Mouse (Mus musculus) hindbrain, embryonic 11.5 days (tissue): ENCODE data around the gene Pex3. TPM values are rescaled to one million over a fixed set of nuclear protein-coding genes. Genes with fewer than 3 reads are reported as not detected.

Source experiments
- ATAC-seq: fragments of 200-750 bp; cut with Nextera tagmentation; 2 replicates; pipeline ENCODE4 v1.8.0; 2017; ENCODE audit warnings: mild to moderate bottlenecking, moderate TSS enrichment, moderate library complexity; ENCODE audit not compliant: low FRiP score
- DNase-seq: peaks from one replicate; pipeline ENCODE4 v3.0.0-alpha.2; 2015; ENCODE audit warnings: low spot score
- H3K27ac ChIP-seq: fragments of 300-500 bp; sonication (generic); 2 replicates; pipeline ENCODE4 v1.5.1; 2014; ENCODE audit warnings: mild to moderate bottlenecking, low read depth, low read length
- H3K27me3 ChIP-seq: fragments of 300-500 bp; sonication (generic); 2 replicates; pipeline ENCODE4 v1.6.1; 2014; ENCODE audit warnings: mild to moderate bottlenecking, low read length, moderate library complexity, mixed read lengths; ENCODE audit not compliant: control insufficient read depth, insufficient read depth
- H3K36me3 ChIP-seq: fragments of 300-500 bp; sonication (generic); 2 replicates; pipeline ENCODE4 v1.6.1; 2014; ENCODE audit warnings: mild to moderate bottlenecking, low read length, moderate library complexity, mixed read lengths; ENCODE audit not compliant: control insufficient read depth, insufficient read depth
- H3K4me1 ChIP-seq: fragments of 300-500 bp; sonication (generic); replicated peaks from 2 replicates; pipeline ENCODE4 v1.6.1; 2014; ENCODE audit warnings: low read length, mixed read lengths; ENCODE audit not compliant: control insufficient read depth, insufficient read depth
- H3K4me2 ChIP-seq: fragments of 300-500 bp; sonication (generic); replicated peaks from 2 replicates; pipeline ENCODE4 v1.6.1; 2014; ENCODE audit warnings: mild to moderate bottlenecking, low read depth, low read length
- H3K4me3 ChIP-seq: fragments of 300-500 bp; sonication (generic); 2 replicates; pipeline ENCODE4 v1.5.1; 2014; ENCODE audit warnings: low read depth, low read length
- H3K9ac ChIP-seq: fragments of 300-500 bp; sonication (generic); 2 replicates; pipeline ENCODE4 v1.6.1; 2014; ENCODE audit warnings: low read depth, low read length
- H3K9me3 ChIP-seq: fragments of 300-500 bp; sonication (generic); 2 replicates; pipeline ENCODE4 v1.6.1; 2016; ENCODE audit warnings: low read length; ENCODE audit not compliant: control insufficient read depth
- WGBS: fragments of 180-500 bp; shearing (Covaris S2); extraction: QIAGEN DNeasy Blood & Tissue Kit; methylation state at CpG from one replicate; pipeline ENCODE4 v1.1.7; 2014; 5-methylcytosine and 5-hydroxymethylcytosine counted together
- polyA plus RNA-seq: library from polyadenylated mRNA; unstranded; fragments of >200 nt; fragmentation: Nextera tagmentation; extraction: Ambion mirVana; gene quantifications from 2 replicates; pipeline ENCODE4 v1.2.1, GENCODE M21; 2014

Pex3 gene
- polyA plus RNA-seq: 24.4 and 26.3 TPM in 2 replicates

DNA sequence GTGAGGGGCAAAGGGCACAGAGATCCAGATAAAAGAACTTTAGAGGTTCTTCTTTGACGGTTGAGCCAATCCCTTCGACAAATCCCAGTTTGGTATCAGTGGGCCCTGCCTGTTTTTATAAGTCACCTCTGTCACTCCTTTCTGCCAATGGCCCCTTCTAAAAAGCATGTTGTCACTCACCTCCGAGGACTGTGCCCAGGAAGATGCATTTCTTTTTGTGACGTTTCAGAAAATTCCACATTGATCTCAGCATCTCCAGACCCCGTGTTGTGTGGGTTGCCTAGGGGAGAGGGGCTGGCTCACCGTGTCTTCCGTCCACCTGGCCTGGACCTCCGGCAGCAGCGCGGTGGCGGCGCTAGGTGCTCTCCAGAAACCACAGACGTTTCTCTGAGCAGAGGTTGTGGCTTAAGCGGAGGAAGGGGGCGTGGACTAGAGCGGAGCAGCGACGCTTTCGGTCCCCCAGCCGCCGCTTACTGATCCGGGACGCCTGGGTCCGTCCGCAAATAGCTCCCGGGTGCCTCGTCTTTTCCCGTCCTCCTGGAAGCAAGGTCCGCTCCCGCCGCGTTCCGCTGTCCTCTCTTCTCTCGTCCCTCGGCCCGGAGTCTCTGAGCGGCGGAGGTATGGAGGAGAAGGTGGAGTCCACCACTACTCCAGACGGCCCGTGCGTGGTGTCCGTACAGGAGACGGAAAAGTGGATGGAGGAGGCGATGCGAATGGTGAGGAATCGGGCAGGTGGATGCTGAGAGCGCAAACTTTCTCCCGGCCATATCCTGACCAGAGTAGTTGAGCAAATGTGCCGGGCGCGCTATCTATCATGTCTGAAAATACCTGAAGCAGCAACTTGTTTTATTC is at the start of gene Pex3, which contains the start of gene Adat2:
TSS of gene Pex3 (minus strand) at position 497 of the 852 bp plus-strand sequence.
TSS of gene Adat2 (plus strand) at position 249 of the 852 bp plus-strand sequence.
- H3K4me1 ChIP-seq: no peaks in the 10 kb centered on the region
- peak within 1 kb of the TSS; percentile 33 for H3K4me2 ChIP-seq
- H3K36me3 ChIP-seq: no peaks in the 10 kb centered on the region
- ATAC-seq (peak; percentile 96), DNase-seq (peak; percentile 94)
- H3K27me3 ChIP-seq: no peaks in the 10 kb centered on the region
- H3K9ac ChIP-seq: peak within 1 kb of the TSS; percentile 78
- no peaks in the 10 kb centered on the region for H3K9me3 ChIP-seq
- peak within 1 kb of the TSS; percentile 59 for H3K4me3 ChIP-seq
- 0 out of 2 replicates have a peak within 1 kb of the TSS, but pooled peaks have one; percentile 11 for H3K27ac ChIP-seq
- WGBS: 1% methylated on average over 51 of the region's 51 CpGs

DNA sequence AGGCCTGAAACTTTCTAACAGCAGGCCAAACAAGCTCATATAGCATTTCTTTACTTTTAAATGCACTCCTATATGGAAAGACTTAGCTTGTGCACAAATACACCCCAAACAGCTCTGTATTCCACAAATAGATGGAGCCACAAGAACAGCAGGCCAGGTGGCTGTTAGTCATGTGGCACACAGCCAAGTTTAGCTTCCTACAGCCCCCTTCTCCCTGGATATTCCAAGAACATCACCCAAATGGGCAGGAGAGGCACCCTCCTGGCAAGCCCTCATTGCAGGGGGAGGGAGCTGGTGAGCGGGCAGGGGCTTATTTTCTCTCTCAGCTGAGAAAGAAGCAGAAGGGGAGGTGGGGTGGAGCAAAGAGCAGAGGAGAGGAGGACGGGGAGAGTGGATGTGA is 48.0 kb upstream of the Pex3 start:
- Histone ChIP-seq H3K4me1 (no peaks in the 10 kb centered on the region), H3K9ac (no peak overlapping the region), H3K27ac (no peak overlapping the region), H3K4me2 (no peak overlapping the region), H3K9me3 (no peaks in the 10 kb centered on the region), H3K27me3 (no peaks in the 10 kb centered on the region), H3K4me3 (no peak overlapping the region), H3K36me3 (no peaks in the 10 kb centered on the region)
- no peak for DNase-seq
- ATAC-seq: no peak
- 70% methylated on average over 2 of the region's 2 CpGs for WGBS

DNA sequence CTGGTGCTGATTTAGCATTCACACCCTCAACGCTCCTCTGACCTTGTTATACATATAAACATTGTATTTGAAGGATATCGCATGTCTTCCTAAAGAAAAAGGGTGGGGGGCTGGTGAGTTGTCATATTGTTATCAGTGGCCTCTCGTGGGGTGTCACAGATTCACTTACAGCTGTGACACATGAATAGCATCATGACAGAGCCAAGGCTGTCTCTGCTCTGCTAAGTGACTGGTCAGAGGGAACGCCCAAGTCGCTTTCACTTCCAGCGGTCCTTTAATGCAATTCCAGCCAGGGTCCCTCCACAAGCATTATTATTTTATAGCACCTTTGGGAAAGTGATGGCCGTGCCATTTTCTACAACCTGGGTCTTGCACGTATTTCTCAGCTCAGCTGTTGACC is 44.5 kb upstream of the Pex3 start:
- 83% methylated on average over 8 of the region's 8 CpGs for WGBS
- ATAC-seq: no peak

DNA sequence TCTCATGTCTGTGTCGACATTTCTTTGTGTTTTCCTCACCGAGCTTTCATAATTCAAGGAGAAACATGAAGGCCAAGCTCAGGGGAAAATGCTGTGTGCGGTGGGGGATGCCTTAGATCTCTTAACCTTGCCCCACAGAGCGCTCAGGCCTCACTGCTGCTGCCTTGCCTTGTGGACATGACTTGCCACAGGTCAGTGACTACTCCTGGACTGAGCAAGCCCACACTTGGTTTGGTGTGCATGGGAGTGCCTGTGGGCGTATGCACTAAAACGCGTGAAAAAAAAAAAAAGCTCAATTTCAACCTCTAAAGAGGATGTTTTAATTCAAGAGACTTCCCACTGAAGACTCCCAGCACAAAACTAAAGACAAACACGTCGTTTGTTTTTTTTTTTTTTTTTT is 43.9 kb upstream of the Pex3 start:
- no peak for ATAC-seq
- Histone ChIP-seq H3K27me3 (no peaks in the 10 kb centered on the region), H3K27ac (no peak overlapping the region), H3K4me3 (no peak overlapping the region), H3K9ac (no peak overlapping the region), H3K4me1 (no peaks in the 10 kb centered on the region), H3K9me3 (no peaks in the 10 kb centered on the region), H3K4me2 (no peak overlapping the region), H3K36me3 (no peaks in the 10 kb centered on the region)
- DNase-seq: no peak
- 85% methylated on average over 9 of the region's 9 CpGs for WGBS

More for the DNA sequence above, 44.5 kb upstream of the Pex3 start:
- DNase-seq: no peak
- H3K9ac ChIP-seq: no peak overlapping the region
- no peak overlapping the region for H3K4me3 ChIP-seq
- H3K4me1 ChIP-seq: no peaks in the 10 kb centered on the region
- no peaks in the 10 kb centered on the region for H3K27me3 ChIP-seq
- no peak overlapping the region for H3K27ac ChIP-seq
- no peak overlapping the region for H3K4me2 ChIP-seq
- H3K36me3 ChIP-seq: no peaks in the 10 kb centered on the region
- no peaks in the 10 kb centered on the region for H3K9me3 ChIP-seq

DNA sequence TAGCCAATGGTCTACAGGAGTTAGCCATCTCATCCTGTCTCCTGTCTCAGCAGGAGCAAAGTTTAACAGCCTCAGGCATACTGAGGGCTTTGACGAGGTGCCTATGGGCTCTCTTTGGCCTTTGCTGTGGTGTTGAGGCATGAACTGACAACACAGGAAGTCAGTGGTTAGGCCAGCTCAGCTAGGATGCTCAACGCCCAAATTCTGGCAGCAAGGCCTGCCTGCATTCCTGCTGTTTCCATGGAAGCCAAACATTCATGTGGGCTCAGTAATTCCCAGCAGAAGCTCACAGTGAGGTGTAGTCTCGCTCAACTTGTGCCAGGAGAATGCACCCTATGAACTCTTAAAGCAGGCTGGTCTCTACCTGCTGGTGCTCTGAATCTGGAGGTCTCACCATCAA is 43.1 kb upstream of the Pex3 start:
- peak; percentile 3 for DNase-seq
- WGBS: 35% methylated on average over 3 of the region's 3 CpGs

DNA sequence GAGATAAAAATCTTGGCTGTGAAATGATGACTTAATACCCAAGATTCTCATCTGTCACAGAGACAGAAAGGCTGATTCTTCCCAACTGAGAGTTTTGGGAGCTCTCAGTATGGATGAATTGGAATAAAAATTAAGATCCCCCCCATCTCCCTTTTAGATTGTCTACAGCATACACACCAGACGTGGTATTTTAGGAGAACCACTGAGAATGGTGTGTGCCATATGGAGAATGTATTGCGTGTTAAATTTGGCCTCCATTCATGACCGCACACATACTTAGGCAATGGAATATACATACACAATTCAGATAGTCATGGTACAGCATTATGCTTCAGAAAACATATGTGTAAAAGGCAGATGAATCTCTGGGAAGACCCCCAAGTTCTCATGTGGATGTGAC is 40.6 kb upstream of the Pex3 start:
- H3K9ac ChIP-seq: no peak overlapping the region
- H3K4me1 ChIP-seq: no peaks in the 10 kb centered on the region
- no peak for ATAC-seq
- 95% methylated on average over 3 of the region's 3 CpGs for WGBS
- H3K27ac ChIP-seq: no peak overlapping the region
- no peaks in the 10 kb centered on the region for H3K27me3 ChIP-seq
- no peaks in the 10 kb centered on the region for H3K36me3 ChIP-seq
- no peak overlapping the region for H3K4me3 ChIP-seq
- DNase-seq: no peak
- H3K4me2 ChIP-seq: no peak overlapping the region
- H3K9me3 ChIP-seq: no peaks in the 10 kb centered on the region

More for the DNA sequence above, 43.1 kb upstream of the Pex3 start:
- Histone ChIP-seq H3K36me3 (no peaks in the 10 kb centered on the region), H3K27ac (no peak overlapping the region), H3K4me1 (no peaks in the 10 kb centered on the region), H3K4me2 (no peak overlapping the region), H3K9ac (no peak overlapping the region), H3K9me3 (no peaks in the 10 kb centered on the region), H3K4me3 (no peak overlapping the region), H3K27me3 (no peaks in the 10 kb centered on the region)
- ATAC-seq: no peak

DNA sequence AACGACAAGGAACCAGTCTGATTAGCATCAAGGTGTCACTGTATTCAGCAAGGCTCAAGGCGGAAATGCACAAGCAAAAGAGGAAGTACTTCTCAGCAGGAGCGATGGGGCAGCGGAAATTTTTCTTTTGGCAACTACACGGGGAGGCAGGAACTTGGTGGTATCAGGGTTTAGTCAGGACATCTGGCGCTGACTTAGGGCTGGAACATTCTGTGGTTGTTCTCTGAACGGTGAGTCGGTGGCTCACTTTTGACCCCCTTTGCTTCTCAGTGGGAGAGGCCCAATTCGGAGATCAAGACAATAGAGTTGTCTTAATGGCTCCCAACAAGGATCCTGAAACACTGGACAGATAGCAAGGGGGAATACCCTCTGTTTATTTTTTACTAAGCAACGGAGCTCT is 39.3 kb upstream of the Pex3 start:
- 91% methylated on average over 10 of the region's 10 CpGs for WGBS
- no peaks in the 10 kb centered on the region for H3K9me3 ChIP-seq
- no peak overlapping the region for H3K4me2 ChIP-seq
- no peaks in the 10 kb centered on the region for H3K27me3 ChIP-seq
- no peak overlapping the region for H3K9ac ChIP-seq
- no peak overlapping the region for H3K4me3 ChIP-seq
- H3K4me1 ChIP-seq: no peaks in the 10 kb centered on the region
- H3K27ac ChIP-seq: no peak overlapping the region
- ATAC-seq (no peak), DNase-seq (no peak)
- no peaks in the 10 kb centered on the region for H3K36me3 ChIP-seq

DNA sequence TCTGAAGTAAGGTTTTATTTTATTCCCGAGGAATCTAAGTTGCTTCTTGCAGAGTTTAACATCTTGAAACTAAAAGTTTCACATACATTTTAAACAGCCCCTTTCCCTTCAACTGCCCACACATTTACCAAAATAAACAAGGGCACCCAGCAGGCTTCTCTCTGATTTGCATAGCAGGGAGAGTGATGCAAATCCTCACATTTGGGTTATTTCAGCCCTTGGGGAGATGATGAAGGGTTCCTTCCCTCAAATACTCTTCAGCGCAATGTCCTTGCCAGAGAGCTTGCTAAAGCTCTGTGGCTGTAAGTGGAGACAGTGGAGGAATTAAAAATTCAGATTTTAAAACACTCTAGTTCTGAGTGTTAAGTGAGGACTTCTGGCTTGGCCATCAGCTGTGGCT is 35.0 kb upstream of the Pex3 start:
- no peak for ATAC-seq
- Histone ChIP-seq H3K27ac (no peak overlapping the region), H3K4me3 (no peak overlapping the region), H3K36me3 (no peaks in the 10 kb centered on the region), H3K9ac (no peak overlapping the region), H3K27me3 (no peaks in the 10 kb centered on the region), H3K4me2 (no peak overlapping the region), H3K4me1 (no peaks in the 10 kb centered on the region), H3K9me3 (no peaks in the 10 kb centered on the region)
- no peak for DNase-seq
- WGBS: 73% methylated on average over 2 of the region's 2 CpGs

DNA sequence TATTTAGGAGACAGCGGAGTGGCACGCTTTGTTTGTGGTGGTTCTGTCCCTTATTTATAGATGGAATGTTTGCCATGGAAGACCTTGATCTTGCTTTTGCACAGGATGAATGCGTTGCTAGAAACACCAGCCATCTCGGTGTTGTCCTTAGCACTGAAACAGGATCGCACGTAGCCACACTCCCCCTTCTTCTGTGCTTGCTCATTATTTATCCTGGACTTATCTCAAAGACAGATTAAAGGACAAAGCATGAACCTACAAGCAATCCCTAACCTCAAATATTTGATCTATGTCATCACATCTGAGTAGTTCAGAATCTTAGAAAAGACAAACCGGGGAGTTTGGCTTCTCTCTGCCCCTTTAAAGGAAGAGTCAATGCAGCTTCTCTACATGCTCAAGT is 24.2 kb upstream of the Pex3 start:
- Histone ChIP-seq H3K27me3 (no peaks in the 10 kb centered on the region), H3K27ac (no peak overlapping the region), H3K4me1 (no peaks in the 10 kb centered on the region), H3K4me2 (no peak overlapping the region), H3K4me3 (no peak overlapping the region), H3K36me3 (no peaks in the 10 kb centered on the region), H3K9ac (no peak overlapping the region), H3K9me3 (no peaks in the 10 kb centered on the region)
- no peak for ATAC-seq
- DNase-seq: no peak
- WGBS: 87% methylated on average over 7 of the region's 7 CpGs
